Mouse (Mus musculus) urinary bladder, adult 2 months (tissue): ENCODE data around the gene Hk3. TPM values are rescaled to one million over a fixed set of nuclear protein-coding genes. Genes with fewer than 3 reads are reported as not detected.

Experiments
- DNase-seq: peaks from one replicate; pipeline ENCODE4 v3.0.0; 2022; ENCODE audit warnings: low spot score
- polyA plus RNA-seq: library from polyadenylated mRNA; depleted of rRNA; stranded (reverse); fragments of >200 nt; gene quantifications from 2 replicates; pipeline ENCODE4 v1.2.3, GENCODE M21; 2012

Hk3 gene
- polyA plus RNA-seq, 1 experiment = 2.8 TPM

GRCm38 (mm10) chr13:55002090-55002489 lies 19.1 kb downstream of the Hk3 start:
- DNase-seq = no peak

GRCm38 (mm10) chr13:55000433-55000832 lies 20.8 kb downstream of the Hk3 start:
- no peak for DNase-seq

DNA sequence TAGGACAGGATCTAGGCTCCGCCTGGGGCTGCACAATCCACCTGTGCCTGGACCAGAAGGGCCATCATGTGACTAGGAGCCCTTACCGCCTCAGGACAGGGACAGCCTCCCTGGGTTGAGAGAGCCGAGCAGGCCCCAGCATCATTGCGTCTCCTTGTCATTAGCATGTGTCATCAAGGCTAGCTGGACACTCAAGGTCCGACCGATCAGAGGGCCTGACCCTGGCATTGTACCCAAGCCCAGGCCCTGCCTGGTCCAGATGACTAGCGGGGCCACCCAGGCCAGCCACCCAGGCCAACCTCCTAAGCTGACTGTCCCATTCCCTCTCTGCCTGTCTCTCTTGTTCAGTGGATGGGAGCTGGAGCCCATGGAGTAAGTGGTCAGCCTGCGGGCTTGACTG lies 23.6 kb downstream of the Hk3 start:
- DNase-seq = no peak

DNA sequence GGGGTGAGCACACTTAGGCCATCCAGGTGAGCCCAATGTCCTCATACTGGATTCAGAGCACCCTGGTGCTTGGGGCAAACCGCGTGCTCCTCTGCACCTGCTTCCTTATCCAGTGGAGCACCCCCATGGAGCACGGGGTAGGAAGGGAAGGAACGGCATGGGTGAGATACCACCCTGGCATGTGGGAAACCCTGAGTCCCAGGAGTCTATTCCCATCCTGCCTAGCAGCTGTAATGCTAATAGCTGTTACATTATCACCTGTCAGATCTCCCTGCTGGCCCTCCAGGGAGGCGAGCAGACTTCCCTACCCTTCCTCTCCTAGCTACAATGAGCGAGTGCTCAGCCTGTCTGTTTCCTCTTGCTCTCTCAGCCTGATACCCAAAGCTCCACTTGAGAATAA lies 26.0 kb downstream of the Hk3 start:
- DNase-seq = no peak

DNA sequence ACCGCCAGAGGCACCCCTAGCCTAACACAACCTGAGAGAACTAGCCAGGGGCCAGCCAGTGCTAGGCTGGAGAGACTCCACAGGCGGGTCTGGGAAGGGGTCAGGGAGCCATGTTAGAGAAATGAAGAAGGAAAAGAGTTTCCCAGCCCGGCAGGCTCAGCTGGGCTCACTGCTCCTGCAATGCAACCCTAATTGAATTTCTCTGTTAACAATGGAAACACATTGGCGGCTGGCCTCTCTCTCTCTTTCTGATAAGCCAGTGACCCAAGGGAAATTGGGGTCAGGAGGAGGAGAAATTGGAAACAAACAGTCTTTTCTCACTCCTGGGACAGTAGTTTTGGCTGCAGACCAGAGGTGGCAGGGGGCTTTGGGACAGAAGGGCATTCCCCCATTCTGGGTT lies 26.6 kb downstream of the Hk3 start:
- DNase-seq = no peak

DNA sequence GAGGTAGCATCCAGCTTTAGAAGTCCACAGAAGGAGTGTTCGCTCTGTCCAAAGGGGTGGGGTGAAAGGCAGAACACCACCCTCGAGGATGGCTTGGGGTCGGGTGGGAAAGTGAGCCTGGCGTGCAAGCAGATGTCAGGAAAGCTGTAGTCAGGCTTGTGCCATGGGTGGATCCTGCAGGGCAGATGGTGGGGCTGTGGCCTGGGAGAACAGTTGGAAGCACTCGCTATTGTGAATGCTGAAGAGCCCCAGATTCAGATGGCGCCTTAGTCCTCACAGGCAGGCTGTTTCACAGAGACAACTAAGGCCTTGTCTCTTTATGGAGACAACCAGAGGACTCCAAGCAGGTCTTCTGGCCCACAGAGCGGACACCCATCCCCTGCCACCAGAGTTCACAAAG lies 29.0 kb downstream of the Hk3 start:
- DNase-seq = no peak

- no peak for DNase-seq
Observed at GRCm38 (mm10) chr13:54988181-54988760, 32.9 kb downstream of the Hk3 start.

- DNase-seq = no peak
Observed at GRCm38 (mm10) chr13:54987405-54987804, 33.8 kb downstream of the Hk3 start.

- DNase-seq = no peak
Observed at GRCm38 (mm10) chr13:54983614-54984013, 37.6 kb downstream of the Hk3 start.

DNA sequence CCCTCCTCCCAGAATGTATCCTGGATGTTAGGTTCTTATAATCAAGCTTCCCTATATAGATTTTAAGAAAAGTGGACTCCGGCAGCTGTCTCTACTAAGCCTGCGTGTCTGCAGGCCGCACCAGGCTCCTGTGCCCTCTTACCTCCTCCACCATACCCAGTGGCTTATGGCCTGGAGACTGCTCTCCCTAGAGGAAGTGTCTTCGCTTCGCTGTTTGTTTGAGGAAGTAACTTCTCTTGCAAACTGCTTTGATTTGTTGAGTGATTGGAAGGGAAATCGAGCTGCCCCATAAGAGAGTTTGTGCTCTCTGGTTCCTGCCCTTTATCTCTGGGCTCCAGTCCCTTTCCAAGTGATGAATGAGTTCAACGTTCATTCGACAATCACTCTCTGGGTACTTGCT lies 38.2 kb downstream of the Hk3 start:
- DNase-seq = no peak

- no peak for DNase-seq
Observed at GRCm38 (mm10) chr13:54980957-54981356, 40.2 kb downstream of the Hk3 start.

GRCm38 (mm10) chr13:54978804-54979203 lies 42.4 kb downstream of the Hk3 start:
- DNase-seq = no peak

DNA sequence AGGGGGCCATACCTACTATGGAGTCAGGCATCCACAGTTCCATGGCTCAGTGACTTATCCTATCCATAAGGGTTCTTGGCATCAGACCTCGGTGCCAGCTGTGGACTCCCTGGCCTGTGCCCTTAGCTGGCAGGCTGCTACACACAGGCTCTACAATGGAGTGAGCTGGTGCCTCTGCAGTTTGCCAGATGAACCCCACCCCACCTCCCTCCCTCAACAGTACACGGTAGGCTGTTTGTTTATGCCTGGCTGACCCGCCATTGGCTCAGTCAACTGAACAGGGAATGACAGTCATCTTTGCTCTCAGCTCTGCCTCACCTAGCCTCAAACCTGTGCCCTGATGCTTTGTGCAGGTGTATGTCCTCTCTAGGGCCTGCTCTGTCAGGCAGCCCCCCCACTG lies 45.6 kb downstream of the Hk3 start:
- no peak for DNase-seq

DNA sequence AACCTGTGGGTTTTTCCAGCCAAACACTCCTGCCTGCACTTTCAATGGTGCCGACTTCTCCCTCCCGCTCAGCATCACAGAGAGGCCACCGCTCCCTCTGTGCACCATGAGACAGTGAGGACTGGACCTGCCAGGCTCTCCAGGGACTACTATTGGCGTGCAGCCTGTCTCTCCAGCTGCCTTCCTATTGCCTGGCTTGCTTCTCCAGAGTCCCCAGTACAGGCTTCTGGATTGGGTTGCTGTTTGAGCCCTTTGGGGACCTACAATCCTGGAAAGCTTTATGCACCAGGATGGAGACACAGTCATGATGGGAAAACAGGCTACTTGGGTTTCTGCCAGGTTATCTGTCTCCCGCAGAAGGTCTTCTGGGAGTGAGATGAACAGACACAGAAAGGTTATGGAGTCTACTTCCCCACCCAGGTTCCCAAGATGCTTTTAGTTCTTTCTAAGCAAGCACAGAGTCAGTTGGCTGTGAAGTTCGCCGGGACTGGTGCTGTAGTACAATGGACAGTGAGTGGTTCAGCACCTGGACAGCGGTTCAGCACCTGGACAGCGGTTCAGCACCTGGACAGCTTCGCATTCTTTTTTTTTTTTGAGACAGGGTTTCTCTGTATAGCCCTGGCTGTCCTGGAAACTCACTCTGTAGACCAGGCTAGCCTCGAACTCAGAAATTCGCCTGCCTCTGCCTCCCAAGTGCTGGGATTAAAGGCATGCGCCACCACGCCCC lies 50.5 kb downstream of the Hk3 start:
- DNase-seq = no peak

- DNase-seq = no peak
Observed at GRCm38 (mm10) chr13:54969513-54969912, 51.7 kb downstream of the Hk3 start.

DNA sequence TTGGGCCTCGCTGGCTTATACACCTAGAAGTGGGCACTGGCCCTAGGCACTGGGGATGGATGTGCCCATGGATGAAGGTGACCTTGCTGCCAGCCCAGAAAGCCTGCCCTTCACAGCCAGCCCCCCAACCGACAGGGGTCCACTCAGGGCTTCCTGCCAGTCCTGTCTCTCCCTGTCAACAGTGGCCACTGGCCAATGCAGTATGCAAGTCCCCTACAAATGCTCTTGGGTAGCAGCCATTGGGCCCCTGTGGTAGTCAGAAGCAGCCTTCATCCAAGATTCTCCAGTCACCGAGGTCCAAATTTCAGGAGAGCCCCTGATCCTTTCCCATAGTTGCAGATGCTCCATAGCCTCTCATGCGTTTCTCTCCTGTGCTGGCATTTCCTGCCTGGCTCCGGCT lies 52.5 kb downstream of the Hk3 start:
- DNase-seq = no peak

- DNase-seq = no peak
Observed at GRCm38 (mm10) chr13:54967501-54967900, 53.7 kb downstream of the Hk3 start.

GRCm38 (mm10) chr13:54965256-54965655 lies 55.9 kb downstream of the Hk3 start:
- DNase-seq = no peak

DNA sequence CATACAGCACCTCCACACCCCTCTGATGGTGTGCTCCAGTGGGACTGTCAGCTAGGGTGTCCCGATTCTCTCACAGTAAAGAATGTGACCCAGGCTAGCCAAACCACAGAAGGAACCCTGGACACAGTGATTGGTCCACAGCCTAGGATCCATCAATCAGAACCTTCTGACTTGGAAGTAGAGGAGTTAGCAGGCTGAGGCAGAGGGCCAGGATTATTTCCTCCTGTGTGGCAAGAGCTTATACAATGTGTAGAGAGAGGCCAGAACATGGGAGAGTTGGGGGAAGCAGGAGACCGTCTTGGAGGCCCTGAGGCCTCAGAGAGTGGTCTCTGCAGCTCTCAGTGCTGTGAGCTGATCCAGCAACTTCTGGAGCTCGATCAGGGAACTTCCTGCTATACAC lies 60.7 kb downstream of the Hk3 start:
- DNase-seq = no peak

DNA sequence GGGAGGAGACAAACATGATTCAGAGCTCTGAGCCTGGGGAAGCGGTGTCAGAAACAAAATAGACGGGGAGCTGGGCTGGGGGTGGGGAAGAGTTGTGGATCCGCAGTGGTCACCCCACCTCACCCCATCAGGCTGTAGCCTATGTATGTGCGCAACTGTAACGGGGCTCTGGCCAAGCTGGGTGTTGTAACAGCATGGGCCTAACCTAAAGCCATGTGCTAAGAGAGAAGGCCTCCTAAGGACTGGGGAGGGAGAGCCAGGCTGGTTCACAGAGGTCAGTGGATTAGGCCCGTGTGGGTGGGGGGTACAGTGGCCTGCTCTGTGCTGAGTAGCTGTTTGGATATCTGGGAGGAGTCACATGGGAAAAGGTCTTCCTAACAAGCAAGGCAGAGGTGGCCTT lies 61.3 kb downstream of the Hk3 start:
- DNase-seq = no peak

DNA sequence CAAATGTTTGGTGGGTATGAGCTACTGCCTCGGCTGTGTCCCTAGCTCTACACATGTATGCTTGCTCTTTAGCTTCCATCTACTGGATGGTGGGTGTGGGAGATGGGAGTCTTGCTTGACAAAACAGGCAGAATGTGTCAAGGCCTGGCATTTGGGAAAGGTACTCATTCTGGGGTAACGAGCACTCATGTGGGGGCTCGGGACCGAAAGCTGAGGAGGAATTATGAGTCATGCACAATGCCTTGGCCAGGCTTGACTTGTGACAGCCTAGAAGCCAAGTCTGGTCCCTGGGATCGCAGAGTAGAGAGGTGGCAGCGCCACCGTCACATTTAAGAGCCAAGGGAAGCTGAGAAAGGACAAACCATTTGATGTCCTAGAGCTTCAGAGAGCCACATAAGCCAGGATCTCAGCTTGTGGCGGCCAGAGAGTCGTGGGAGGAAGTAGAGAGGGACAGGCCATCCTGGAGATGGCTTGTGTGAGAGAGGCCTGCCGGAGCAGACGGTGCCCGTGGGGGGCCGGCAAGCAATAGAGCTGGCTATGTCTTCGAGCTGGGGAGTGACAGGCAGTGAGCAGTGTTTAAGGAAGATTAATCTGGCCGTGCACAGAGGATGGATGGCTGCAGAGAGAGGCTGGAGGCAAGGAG lies 62.0 kb downstream of the Hk3 start:
- DNase-seq = no peak

GRCm38 (mm10) chr13:54957281-54957680 lies 63.9 kb downstream of the Hk3 start:
- DNase-seq = no peak
